Comparison of ENCODE assay signal across 8 mouse cellular contexts in genomic region chr3:108562133-108562730, GRCm38 (mm10). TPM values are rescaled to one million over a fixed set of nuclear protein-coding genes. Genes with fewer than 3 reads are reported as not detected.
DNase-seq lines count a peak whose midpoint lies in the region; ATAC-seq and TF ChIP-seq lines count a peak whose summit lies in the region.

Gene Tmem167b, minus strand, starts transcription at chr3:108562466.

- H3K27me3 ChIP-seq in G1E (ENCODE audit: insufficient read depth, low read length): no peaks in the 10 kb centered on the region
- H3K27me3 ChIP-seq in forebrain, embryonic 16.5 days (replicated peaks; ENCODE audit: control insufficient read depth, insufficient read depth, low read length): no peaks in the 10 kb centered on the region
- no peaks in the 10 kb centered on the region for H3K27me3 ChIP-seq in lung, embryonic 14.5 days (ENCODE audit: insufficient read depth, low read length)
- H3K27me3 ChIP-seq in thymus, adult 2 months (ENCODE audit: control insufficient read depth, insufficient read depth, low read length): no peaks in the 10 kb centered on the region

- ATAC-seq in G1E (ENCODE audit: extremely low read depth, insufficient number of reproducible peaks, low FRiP score, poor library complexity, severe bottlenecking): peak; percentile 98
- peak; percentile 97 for ATAC-seq in forebrain, embryonic 16.5 days
- peak; percentile 98 for ATAC-seq in lung, embryonic 14.5 days (ENCODE audit: insufficient read depth)

- under 1% methylated on average over 45 of the region's 45 CpGs for WGBS in forebrain, embryonic 16.5 days
- under 1% methylated on average over 45 of the region's 45 CpGs for WGBS in lung, embryonic 14.5 days
- WGBS in olfactory bulb, adult 2 months: under 1% methylated on average over 45 of the region's 45 CpGs
- under 1% methylated on average over 45 of the region's 45 CpGs for WGBS in thymus, adult 2 months

- H3K27ac ChIP-seq in forebrain, embryonic 16.5 days (ENCODE audit: low read length): peak within 1 kb of the TSS; percentile 96
- H3K27ac ChIP-seq in layer of hippocampus, adult 2 months: peak within 1 kb of the TSS; percentile 96
- H3K27ac ChIP-seq in lung, embryonic 14.5 days (ENCODE audit: low read depth): peak within 1 kb of the TSS; percentile 94
- H3K27ac ChIP-seq in olfactory bulb, adult 2 months (ENCODE audit: insufficient read depth, low read depth, low read length): peak within 1 kb of the TSS; percentile 87
- H3K27ac ChIP-seq in thymus, adult 2 months (ENCODE audit: control insufficient read depth, insufficient read depth, low read length): peak within 1 kb of the TSS; percentile 90

- H3K4me3 ChIP-seq in G1E (ENCODE audit: low read depth, low read length): peak within 1 kb of the TSS; percentile 84
- H3K4me3 ChIP-seq in forebrain, embryonic 16.5 days (replicated peaks; ENCODE audit: low read length): peak within 1 kb of the TSS; percentile 91
- peak within 1 kb of the TSS; percentile 68 for H3K4me3 ChIP-seq in layer of hippocampus, adult 2 months
- peak within 1 kb of the TSS; percentile 82 for H3K4me3 ChIP-seq in lung, embryonic 14.5 days (ENCODE audit: low read depth, low read length)
- H3K4me3 ChIP-seq in olfactory bulb, adult 2 months (ENCODE audit: insufficient read depth, low read depth, low read length): peak within 1 kb of the TSS; percentile 92
- H3K4me3 ChIP-seq in thymus, adult 2 months (ENCODE audit: control insufficient read depth, insufficient read depth, low read length): peak within 1 kb of the TSS; percentile 84

- intact Hi-C loops in heart, postnatal 36 days (cut with DNase I): no loop called here

- H3K9ac ChIP-seq in forebrain, embryonic 16.5 days (replicated peaks; ENCODE audit: low read depth, low read length): peak within 1 kb of the TSS; percentile 90
- peak within 1 kb of the TSS; percentile 79 for H3K9ac ChIP-seq in lung, embryonic 14.5 days

- H3K9me3 ChIP-seq in G1E (replicated peaks): no peaks in the 10 kb centered on the region
- H3K9me3 ChIP-seq in forebrain, embryonic 16.5 days (ENCODE audit: control insufficient read depth, low read length): no peaks in the 10 kb centered on the region
- H3K9me3 ChIP-seq in lung, embryonic 14.5 days (ENCODE audit: low read depth, low read length): no peaks in the 10 kb centered on the region

- no peak for TF ChIP-seq CTCF in G1E (IDR thresholded peaks at IDR 0.05; ENCODE audit: low read depth, low read length)
- TF ChIP-seq CTCF in layer of hippocampus, adult 2 months (conservative IDR thresholded peaks at IDR 0.05): no peak; the same call in 1 of the 2 replicates
- no peak for TF ChIP-seq CTCF in lung, embryonic 14.5 days (IDR thresholded peaks at IDR 0.05; ENCODE audit: low read depth)
- TF ChIP-seq CTCF in olfactory bulb, adult 2 months (IDR thresholded peaks at IDR 0.05; ENCODE audit: insufficient read depth, low read depth, low read length): no peak
- peak; percentile 35; the same call in 1 of the 2 replicates for TF ChIP-seq CTCF in thymus, adult 2 months (IDR thresholded peaks at IDR 0.05; ENCODE audit: borderline replicate concordance, control insufficient read depth, extremely low read depth, insufficient read depth, low read length, poor library complexity)

- peak within 1 kb of the TSS; percentile 96 for H3K4me2 ChIP-seq in forebrain, embryonic 16.5 days (ENCODE audit: low read length)
- H3K4me2 ChIP-seq in lung, embryonic 14.5 days: peak within 1 kb of the TSS; percentile 95

- peak; percentile 35; the same call in 1 of the 2 replicates for TF ChIP-seq POLR2A in olfactory bulb, adult 2 months (IDR thresholded peaks at IDR 0.05; ENCODE audit: insufficient read depth, low read depth, low read length)
- TF ChIP-seq POLR2A in thymus, adult 2 months (IDR thresholded peaks at IDR 0.05; ENCODE audit: control insufficient read depth, extremely low read depth, insufficient read depth, low read length, poor library complexity): peak; percentile 52; the same call in 1 of the 2 replicates

- DNase-seq in G1E (ENCODE audit: low spot score): peak; percentile 84
- peak; percentile 97 to 98 for DNase-seq in cerebellum, adult 18-20 months
- DNase-seq in heart, postnatal 36 days: peak; percentile 95 to 97
- DNase-seq in layer of hippocampus, adult 2 months (ENCODE audit: low spot score in 2 of 2): peak; percentile 97 to 98
- peak; percentile 100 for DNase-seq in lung, embryonic 14.5 days
- DNase-seq in thymus, adult 2 months: peak; percentile 97

- peaks cover 41% of the 10 kb centered on the region for H3K4me1 ChIP-seq in G1E (ENCODE audit: insufficient read depth, low read depth, low read length)
- peaks cover 21% of the 10 kb centered on the region for H3K4me1 ChIP-seq in forebrain, embryonic 16.5 days (replicated peaks; ENCODE audit: control insufficient read depth, insufficient read depth, low read length)
- H3K4me1 ChIP-seq in lung, embryonic 14.5 days (ENCODE audit: insufficient read depth): peaks cover 5% of the 10 kb centered on the region; the same call in 1 of the 2 replicates
- H3K4me1 ChIP-seq in olfactory bulb, adult 2 months (ENCODE audit: control insufficient read depth, insufficient read depth, low read length): peaks cover 5% of the 10 kb centered on the region
- H3K4me1 ChIP-seq in thymus, adult 2 months (replicated peaks; ENCODE audit: control insufficient read depth, insufficient read depth, low read length): peaks cover 2% of the 10 kb centered on the region; the same call in 1 of the 2 replicates

- H3K36me3 ChIP-seq in G1E (replicated peaks): peaks cover 35% of the 10 kb centered on the region
- H3K36me3 ChIP-seq in forebrain, embryonic 16.5 days (ENCODE audit: control insufficient read depth, insufficient read depth): peaks cover 10% of the 10 kb centered on the region
- peaks cover 28% of the 10 kb centered on the region for H3K36me3 ChIP-seq in lung, embryonic 14.5 days (ENCODE audit: insufficient read depth)
- H3K36me3 ChIP-seq in thymus, adult 2 months (ENCODE audit: control insufficient read depth, insufficient read depth, low read length): peaks cover 15% of the 10 kb centered on the region

RNA-seq across cellular contexts. Expression of gene Tmem167b, which starts in this region (rescaled TPM):
- total RNA-seq in G1E (2014; fragmentation: Nextera tagmentation): 17.8 and 19.9 TPM in 2 replicates
- total RNA-seq in G1E (2017): 42.3 and 46.8 TPM in 2 replicates
- 2.2 and 2.5 TPM in 2 replicates for polyA plus RNA-seq in G1E (2012)
- 68.3 and 75.2 TPM in 2 replicates for polyA plus RNA-seq in forebrain, embryonic 16.5 days (2015; fragmentation: Nextera tagmentation; extraction: Ambion mirVana)
- 10 to 100 TPM; 27.0 to 29.9 TPM for total RNA-seq in heart, postnatal 36 days (2021)
- total RNA-seq in layer of hippocampus, adult 2 months (2021): 10 to 100 TPM; 55.6 to 56.2 TPM
- polyA plus RNA-seq in lung, embryonic 14.5 days (2014; fragmentation: Nextera tagmentation; extraction: Ambion mirVana): 41.6 and 43.6 TPM in 2 replicates
- not detected in 2 replicates for polyA plus RNA-seq in olfactory bulb, adult 2 months (2012; ENCODE audit: insufficient read depth, insufficient read length, low replicate concordance, missing spikeins)
- polyA plus RNA-seq in thymus, adult 2 months (2012; rRNA removed): 5.2 TPM in 2 replicates

Comparison
In these comparisons a context has a peak if more than half of its experiments do, and no peak if none do; other contexts are left out.
1. Peak in every context shown above with its lines: DNase-seq, ATAC-seq, H3K4me3 ChIP-seq and H3K27ac ChIP-seq.